29 mouse cellular contexts compared by ENCODE assay signal in genomic region chr6:7686047-7686446, GRCm38 (mm10). TPM values are rescaled to one million over a fixed set of nuclear protein-coding genes. Genes with fewer than 3 reads are reported as not detected.
DNase-seq lines count a peak whose midpoint lies in the region; ATAC-seq lines count a peak whose summit lies in the region.
"Had no signal": no experiment of that assay in that cellular context is flagged by ENCODE, and none has a peak within 500 bp of the region (broad histone marks: within the 10 kb centered on the region; RNA-seq: fewer than 3 reads in every experiment).

No protein-coding gene starts in this region.

- no peak overlapping the region for H3K4me3 ChIP-seq in liver, embryonic 12.5 days
- H3K4me3 ChIP-seq in liver, embryonic 16.5 days (ENCODE audit: low read depth, low read length): no peak overlapping the region
- H3K4me3 ChIP-seq in liver, embryonic 11.5 days (ENCODE audit: low read depth, low read length): no peak overlapping the region
- H3K4me3 ChIP-seq: embryonic facial prominence, embryonic 13.5 days; embryonic facial prominence, embryonic 15.5 days; erythroblast, embryonic 14.5 days; forebrain, embryonic 10.5 days; forebrain, embryonic 12.5 days had no signal

- H3K9ac ChIP-seq in liver, embryonic 12.5 days: 0 out of 2 replicates have a peak overlapping the region, but pooled peaks have one; percentile 36
- H3K9ac ChIP-seq in liver, embryonic 16.5 days (ENCODE audit: low read depth, low read length): no peak overlapping the region
- no peak overlapping the region for H3K9ac ChIP-seq in liver, embryonic 11.5 days (ENCODE audit: low read depth, low read length)
- H3K9ac ChIP-seq: embryonic facial prominence, embryonic 13.5 days; embryonic facial prominence, embryonic 15.5 days; forebrain, embryonic 12.5 days had no signal

- no peak for ATAC-seq in liver, embryonic 12.5 days
- ATAC-seq in liver, embryonic 16.5 days (ENCODE audit: low read depth): no peak
- no peak for ATAC-seq in liver, embryonic 11.5 days (replicated peaks; ENCODE audit: low FRiP score)
- peak; percentile 58 for ATAC-seq in megakaryocyte-erythroid progenitor cell, adult 5-6 weeks (replicated peaks; ENCODE audit: low FRiP score, low TSS enrichment, poor library complexity, severe bottlenecking)
- ATAC-seq: CD4-positive, CD25-positive, alpha-beta regulatory T cell, adult 4 months; forebrain, embryonic 14.5 days; forebrain, embryonic 16.5 days had no signal

- H3K4me2 ChIP-seq in liver, embryonic 12.5 days: no peak overlapping the region
- 0 out of 2 replicates have a peak overlapping the region, but pooled peaks have one; percentile 12 for H3K4me2 ChIP-seq in liver, embryonic 16.5 days (ENCODE audit: low read depth, low read length)
- no peak overlapping the region for H3K4me2 ChIP-seq in liver, embryonic 11.5 days
- H3K4me2 ChIP-seq: embryonic facial prominence, embryonic 13.5 days; embryonic facial prominence, embryonic 15.5 days; forebrain, embryonic 12.5 days had no signal

- H3K4me1 ChIP-seq in liver, embryonic 12.5 days: peaks cover 49% of the 10 kb centered on the region
- H3K4me1 ChIP-seq in liver, embryonic 16.5 days (ENCODE audit: control insufficient read depth, low read depth, low read length): peaks cover 35% of the 10 kb centered on the region
- H3K4me1 ChIP-seq in liver, embryonic 11.5 days (replicated peaks; ENCODE audit: control insufficient read depth, insufficient read depth, low read length): peaks cover 19% of the 10 kb centered on the region
- H3K4me1 ChIP-seq: embryonic facial prominence, embryonic 13.5 days; embryonic facial prominence, embryonic 15.5 days; forebrain, embryonic 12.5 days had no signal

- H3K36me3 ChIP-seq in liver, embryonic 12.5 days: peaks cover 84% of the 10 kb centered on the region
- H3K36me3 ChIP-seq in liver, embryonic 16.5 days (ENCODE audit: control insufficient read depth, insufficient read depth): peaks cover 25% of the 10 kb centered on the region
- peaks cover 21% of the 10 kb centered on the region for H3K36me3 ChIP-seq in liver, embryonic 11.5 days (ENCODE audit: control insufficient read depth, insufficient read depth, low read length)
- H3K36me3 ChIP-seq: embryonic facial prominence, embryonic 15.5 days; forebrain, embryonic 12.5 days had no signal

- DNase-seq in liver (no peak), ZHBTc4 (ENCODE audit: low read depth, low spot score) (peak; percentile 35)
- no peak for DNase-seq in liver, embryonic 11.5 days (ENCODE audit: low spot score)
- no peak for DNase-seq in gastrocnemius, postnatal 36 days
- DNase-seq in lung, postnatal 10 days: no peak
- DNase-seq: adrenal gland, adult 2 months; adrenal gland, postnatal 10 days; adrenal gland, postnatal 25 days; B cell, adult 2 months; cerebellum, adult 11 months; cerebellum, adult 18-20 months; cerebellum, adult 8-10 months; cerebellum, adult 9-11 months; cerebellum, postnatal 14 days; cerebellum, postnatal 36 days; embryo, embryonic 11 days had no signal

- 49% methylated on average over 2 of the region's 2 CpGs for WGBS in liver, embryonic 12.5 days (ENCODE audit: insufficient replicate concordance)
- 47% methylated on average over 2 of the region's 2 CpGs for WGBS in liver, embryonic 16.5 days (ENCODE audit: insufficient replicate concordance)
- 60% methylated on average over 2 of the region's 2 CpGs for WGBS in liver, embryonic 11.5 days

- no peaks in the 10 kb centered on the region for H3K9me3 ChIP-seq in liver, embryonic 12.5 days (replicated peaks)
- H3K9me3 ChIP-seq in liver, embryonic 16.5 days (replicated peaks; ENCODE audit: control insufficient read depth, low read length): no peaks in the 10 kb centered on the region
- no peaks in the 10 kb centered on the region for H3K9me3 ChIP-seq in liver, embryonic 11.5 days (ENCODE audit: control insufficient read depth, low read length)
- H3K9me3 ChIP-seq: embryonic facial prominence, embryonic 13.5 days; embryonic facial prominence, embryonic 15.5 days; forebrain, embryonic 10.5 days; forebrain, embryonic 12.5 days; G1E had no signal

- H3K27ac ChIP-seq in liver, embryonic 12.5 days: no peak overlapping the region
- H3K27ac ChIP-seq in liver, embryonic 16.5 days (ENCODE audit: low read length): 0 out of 2 replicates have a peak overlapping the region, but pooled peaks have one; percentile 27
- H3K27ac ChIP-seq in liver, embryonic 11.5 days (ENCODE audit: low read depth, low read length): no peak overlapping the region
- H3K27ac ChIP-seq: embryonic facial prominence, embryonic 13.5 days; embryonic facial prominence, embryonic 15.5 days; forebrain, embryonic 10.5 days; forebrain, embryonic 12.5 days had no signal

- no peaks in the 10 kb centered on the region for H3K27me3 ChIP-seq in liver, embryonic 12.5 days (replicated peaks)
- H3K27me3 ChIP-seq in liver, embryonic 16.5 days (ENCODE audit: control insufficient read depth, insufficient read depth, low read depth, low read length): no peaks in the 10 kb centered on the region
- no peaks in the 10 kb centered on the region for H3K27me3 ChIP-seq in liver, embryonic 11.5 days (replicated peaks; ENCODE audit: control insufficient read depth, insufficient read depth, low read length)
- H3K27me3 ChIP-seq: CH12.LX; embryonic facial prominence, embryonic 13.5 days; embryonic facial prominence, embryonic 15.5 days; forebrain, embryonic 12.5 days had no signal

- intact Hi-C loops in gastrocnemius, postnatal 36 days (cut with DNase I): no loop called here

RNA-seq across cellular contexts. Expression of gene Asns, which starts 7.0 kb away (rescaled TPM):
- 428 and 436 TPM in 2 replicates for polyA plus RNA-seq in liver, embryonic 12.5 days (2016; fragmentation: Nextera tagmentation; extraction: Ambion mirVana)
- 306 and 342 TPM in 2 replicates for polyA plus RNA-seq in liver, embryonic 16.5 days (2015; fragmentation: Nextera tagmentation; extraction: Ambion mirVana)
- 501 and 546 TPM in 2 replicates for polyA plus RNA-seq in liver, embryonic 11.5 days (2014; fragmentation: Nextera tagmentation; extraction: Ambion mirVana)
- total RNA-seq in megakaryocyte-erythroid progenitor cell, adult 5-6 weeks (2014; fragmentation: Nextera tagmentation): 213 and 259 TPM in 2 replicates
- 174 and 298 TPM in 2 replicates for total RNA-seq in megakaryocyte-erythroid progenitor cell, adult 5-6 weeks (2017)
- 1 to 10 TPM; 1.4 to 1.6 TPM for total RNA-seq in gastrocnemius, postnatal 36 days (2021)
- total RNA-seq: CH12.LX had no signal
